Mouse (Mus musculus) CH12F3 (cell line): Measurements from ENCODE around the gene 3110082I17Rik.

Experiments
- in situ Hi-C: fragments of 300-500 bp; cut with MboI; formaldehyde crosslinking; loops from 2 replicates; pipeline ENCODE4 v1.14.3; 2020; ENCODE audit warnings: low sequenced_read_pairs

The 3110082I17Rik gene

GRCm38 (mm10) chr5:139380385-139381248 is 79.7 kb downstream of the 3110082I17Rik start:
- in situ Hi-C loops: no loop called here

DNA sequence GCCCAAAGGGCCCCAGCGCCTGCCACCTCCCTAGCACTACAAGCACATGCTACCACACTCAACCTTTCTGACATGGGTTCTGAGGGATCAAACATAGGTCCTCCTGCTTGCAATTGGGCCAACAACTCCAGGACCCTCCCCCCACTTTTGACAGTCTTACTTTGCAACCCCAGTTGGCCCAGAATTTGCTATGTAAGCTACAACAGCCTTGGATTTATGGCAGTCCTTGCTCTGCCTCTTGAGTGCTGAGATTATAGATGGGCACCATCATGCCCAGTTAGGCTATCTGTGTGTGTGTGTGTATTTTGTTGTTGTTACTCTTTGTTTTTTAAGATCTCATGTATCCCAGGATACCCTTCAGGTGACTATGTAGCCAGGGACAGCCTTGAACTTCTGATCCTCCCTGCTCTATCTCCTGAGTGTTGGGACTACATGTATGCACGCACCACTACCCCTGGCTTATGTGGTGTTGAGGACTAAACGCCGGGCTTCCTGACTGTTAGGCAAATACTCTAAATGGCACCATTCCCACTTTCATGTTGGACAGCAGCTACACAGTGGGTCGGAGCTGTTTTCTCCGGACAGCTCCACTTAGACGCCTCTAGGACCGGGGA is 80.4 kb downstream of the 3110082I17Rik start:
- in situ Hi-C loops: no loop called here

- in situ Hi-C loops: no loop called here
These were observed 81.2 kb downstream of the 3110082I17Rik start for GRCm38 (mm10) chr5:139378986-139379629.

DNA sequence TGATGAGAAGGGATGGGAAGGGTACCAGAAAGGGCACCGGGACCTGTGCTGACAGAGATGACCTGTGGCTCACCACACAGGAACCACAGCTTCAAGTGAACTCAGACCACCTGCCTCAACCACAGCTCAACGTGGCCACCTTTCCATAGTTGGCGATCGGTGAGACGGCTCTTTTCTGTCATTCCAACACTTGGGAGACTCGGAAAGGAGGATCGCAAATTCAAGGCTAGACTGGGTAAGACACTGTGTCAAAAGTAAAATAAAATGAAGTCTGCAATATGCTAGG is 82.1 kb downstream of the 3110082I17Rik start:
- in situ Hi-C loops: no loop called here

DNA sequence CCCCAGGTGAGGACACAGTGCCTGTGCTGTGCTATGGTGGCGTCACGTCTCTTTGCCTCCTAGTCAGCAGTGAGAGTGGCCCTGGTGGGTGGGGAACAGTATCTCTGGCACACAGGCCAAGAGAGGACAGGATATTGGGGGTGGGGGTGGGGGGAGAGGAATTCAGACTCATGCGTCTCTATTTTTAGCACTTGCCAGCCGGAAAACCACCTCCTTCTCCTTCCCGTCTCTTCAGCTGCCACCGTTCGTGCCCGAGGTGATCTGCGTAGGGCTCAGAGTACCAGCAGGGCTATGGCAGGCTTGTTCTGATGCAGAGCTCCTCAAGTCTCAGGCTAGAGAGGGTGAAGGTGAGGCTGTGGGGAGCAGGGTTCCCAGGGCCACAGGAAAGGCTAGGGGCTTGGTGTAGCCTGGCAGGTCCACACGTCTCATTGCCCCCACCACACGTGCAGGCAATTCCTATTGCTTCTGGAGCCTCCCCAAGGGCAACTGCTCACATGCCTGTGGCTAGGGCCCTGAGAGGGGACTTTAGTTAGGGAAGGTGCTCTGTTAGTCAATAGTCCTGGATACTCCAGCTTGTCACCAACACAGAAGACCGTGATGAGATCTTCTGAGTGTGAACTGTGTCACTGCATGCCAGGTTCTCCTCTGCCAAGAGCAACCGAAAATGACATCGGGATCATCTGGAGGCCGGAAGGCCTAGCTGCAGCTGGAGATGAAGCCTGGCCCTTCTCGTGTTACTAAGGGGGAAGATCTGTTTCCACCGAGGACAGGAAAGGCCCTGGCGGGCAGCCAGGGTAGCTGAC is 82.7 kb downstream of the 3110082I17Rik start, which contains the start of gene Gpr146:
Gpr146 (plus strand) TSS at position 230 of the 803 bp plus-strand sequence.
- in situ Hi-C loops: no loop called here

GRCm38 (mm10) chr5:139374841-139375240 is 85.5 kb downstream of the 3110082I17Rik start:
- in situ Hi-C loops: loop anchor here (25.0 kb wide), 1 partner anchor 287 kb away; no protein-coding TSS in a partner anchor

- in situ Hi-C loops: loop anchor here (25.0 kb wide), 1 partner anchor 288 kb away; no protein-coding TSS in a partner anchor
These were observed 86.4 kb downstream of the 3110082I17Rik start for GRCm38 (mm10) chr5:139373889-139374444.

GRCm38 (mm10) chr5:139373126-139373525 is 87.2 kb downstream of the 3110082I17Rik start:
- in situ Hi-C loops: loop anchor here (25.0 kb wide), 1 partner anchor 289 kb away; no protein-coding TSS in a partner anchor

DNA sequence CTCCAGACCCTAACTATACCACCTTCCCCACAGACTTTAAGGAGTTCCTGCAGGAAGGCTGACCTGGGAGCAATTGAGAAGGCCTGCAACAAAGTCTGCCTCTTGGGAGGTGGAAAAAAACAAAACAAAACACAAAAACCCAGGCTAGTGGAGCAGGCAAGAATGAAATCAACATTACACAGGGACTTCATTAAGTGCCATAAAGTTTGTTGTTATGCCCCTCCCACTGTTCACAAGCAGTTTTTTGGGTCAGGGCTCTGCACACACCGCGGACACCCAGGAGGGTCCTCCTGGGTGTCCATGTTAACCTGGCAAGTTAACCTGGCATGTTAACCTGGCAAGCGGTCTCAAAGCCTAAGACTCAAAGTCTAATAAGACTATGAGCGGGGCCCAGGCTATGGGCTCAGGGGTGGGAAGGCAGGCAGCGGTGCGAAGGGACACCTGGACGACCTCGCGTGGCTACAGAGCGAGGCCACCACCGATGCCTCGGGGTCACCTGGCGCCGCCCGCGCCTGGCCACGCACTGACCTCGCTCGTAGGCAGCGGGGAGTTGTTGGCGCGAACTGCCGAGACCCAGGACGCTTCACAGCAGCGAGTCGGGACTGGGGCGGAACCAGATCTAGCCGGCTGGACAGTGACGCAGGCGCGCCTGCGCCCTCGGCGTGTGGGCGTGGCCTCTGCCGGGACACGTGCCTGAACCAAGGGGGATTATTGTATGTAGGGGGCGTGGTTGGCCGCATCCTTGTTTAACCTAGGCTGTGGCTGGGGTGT is 88.5 kb downstream of the 3110082I17Rik start:
- in situ Hi-C loops: loop anchor here (25.0 kb wide), 1 partner anchor 290 kb away; no protein-coding TSS in a partner anchor

- in situ Hi-C loops: loop anchor here (25.0 kb wide), 1 partner anchor 291 kb away; no protein-coding TSS in a partner anchor
These were observed 89.2 kb downstream of the 3110082I17Rik start for GRCm38 (mm10) chr5:139371118-139371517.

DNA sequence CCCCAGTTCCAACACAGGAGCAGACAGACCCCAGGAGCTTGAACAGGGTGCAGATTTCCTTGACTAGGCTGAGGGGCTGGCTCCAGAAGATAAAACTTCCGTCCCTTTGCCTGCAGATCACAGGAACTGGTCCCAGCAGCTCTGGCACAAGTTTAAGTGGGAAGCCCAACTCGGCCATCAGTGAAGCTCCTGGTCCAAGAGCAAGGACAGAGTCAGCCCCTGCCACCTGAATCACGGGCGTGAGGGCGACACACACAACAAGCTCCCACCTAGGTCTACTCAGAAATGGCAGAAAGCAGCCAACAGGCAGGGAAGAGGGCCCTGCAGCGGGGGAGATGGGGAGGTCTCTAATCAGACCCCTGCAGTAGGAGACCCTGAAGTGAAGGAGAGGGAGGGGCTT is 90.0 kb downstream of the 3110082I17Rik start:
- in situ Hi-C loops: loop anchor here (25.0 kb wide), 1 partner anchor 292 kb away; no protein-coding TSS in a partner anchor

- in situ Hi-C loops: loop anchor here (10.0 to 25.0 kb wide), 2 partner anchors 136 to 294 kb away; no protein-coding TSS in a partner anchor
These were observed 91.5 kb downstream of the 3110082I17Rik start for GRCm38 (mm10) chr5:139368638-139369320.

- in situ Hi-C loops: loop anchor here (10.0 to 25.0 kb wide), 2 partner anchors 137 to 294 kb away; no protein-coding TSS in a partner anchor
These were observed 92.4 kb downstream of the 3110082I17Rik start for GRCm38 (mm10) chr5:139367884-139368458.

DNA sequence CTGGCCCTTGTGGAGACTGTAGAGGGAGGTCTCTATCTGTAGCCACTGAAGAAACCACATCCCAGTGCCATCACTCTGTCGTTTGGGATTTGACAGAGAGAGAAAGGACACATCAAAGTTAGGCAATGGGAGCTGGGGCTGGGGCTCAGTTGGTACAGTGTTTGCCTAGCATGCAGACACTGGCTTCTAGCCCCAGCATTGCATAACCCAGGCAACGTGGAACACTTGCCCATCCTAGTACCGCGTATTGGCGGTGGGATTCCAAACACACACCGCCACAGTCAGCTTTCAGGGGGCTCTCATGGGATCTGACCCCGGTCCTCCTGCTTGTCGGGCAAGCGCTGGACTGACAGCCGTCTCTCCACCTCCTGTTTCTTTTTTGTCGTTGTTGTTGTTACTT is 93.8 kb downstream of the 3110082I17Rik start:
- in situ Hi-C loops: loop anchor here (10.0 to 25.0 kb wide), 2 partner anchors 138 to 296 kb away; no protein-coding TSS in a partner anchor

- in situ Hi-C loops: loop anchor here (10.0 to 25.0 kb wide), 2 partner anchors 139 to 296 kb away; no protein-coding TSS in a partner anchor
These were observed 94.5 kb downstream of the 3110082I17Rik start for GRCm38 (mm10) chr5:139365827-139366226.

- in situ Hi-C loops: loop anchor here (10.0 to 25.0 kb wide), 2 partner anchors 140 to 297 kb away; no protein-coding TSS in a partner anchor
These were observed 95.3 kb downstream of the 3110082I17Rik start for GRCm38 (mm10) chr5:139364911-139365571.

DNA sequence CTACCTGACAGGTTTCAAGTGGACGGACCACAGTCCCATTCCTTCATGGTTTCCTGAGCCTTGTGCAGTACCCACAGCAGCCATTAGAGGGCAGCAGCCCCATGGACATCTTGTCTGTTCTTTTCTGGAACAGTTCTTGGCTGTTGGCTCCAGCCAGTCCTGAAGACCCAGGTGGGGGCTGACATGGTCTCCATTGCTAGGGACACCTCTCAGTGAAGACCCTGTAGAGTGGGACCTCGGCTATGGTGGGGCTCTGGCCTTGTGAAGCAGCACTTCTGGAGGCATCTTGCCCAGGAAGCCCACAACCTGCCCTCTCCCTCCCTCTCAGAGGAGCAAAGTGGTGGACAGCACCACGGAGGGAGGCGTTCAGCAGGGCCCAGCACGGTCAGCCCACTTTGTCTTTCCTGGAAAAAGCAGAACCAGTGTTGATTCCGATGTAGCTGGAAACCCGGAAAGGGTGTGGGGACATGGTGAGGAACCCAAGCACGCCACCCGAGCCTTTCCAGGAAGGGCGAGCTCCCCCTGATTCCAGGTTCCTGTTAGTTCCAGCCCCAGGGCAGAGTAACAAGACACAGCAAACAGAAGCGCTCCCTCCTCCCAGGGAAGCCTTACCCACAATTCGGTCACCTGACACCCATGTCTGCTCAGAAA is 95.9 kb downstream of the 3110082I17Rik start:
- in situ Hi-C loops: loop anchor here (10.0 to 25.0 kb wide), 2 partner anchors 140 to 298 kb away; no protein-coding TSS in a partner anchor
